Mouse (Mus musculus): ENCODE results near the gene Tie1.
"Not testable (repeated sequence)": the region's sequence is repeated elsewhere in the genome, so short reads cannot be mapped to it uniquely, and the experiment has no call there.

The Tie1 gene

DNA sequence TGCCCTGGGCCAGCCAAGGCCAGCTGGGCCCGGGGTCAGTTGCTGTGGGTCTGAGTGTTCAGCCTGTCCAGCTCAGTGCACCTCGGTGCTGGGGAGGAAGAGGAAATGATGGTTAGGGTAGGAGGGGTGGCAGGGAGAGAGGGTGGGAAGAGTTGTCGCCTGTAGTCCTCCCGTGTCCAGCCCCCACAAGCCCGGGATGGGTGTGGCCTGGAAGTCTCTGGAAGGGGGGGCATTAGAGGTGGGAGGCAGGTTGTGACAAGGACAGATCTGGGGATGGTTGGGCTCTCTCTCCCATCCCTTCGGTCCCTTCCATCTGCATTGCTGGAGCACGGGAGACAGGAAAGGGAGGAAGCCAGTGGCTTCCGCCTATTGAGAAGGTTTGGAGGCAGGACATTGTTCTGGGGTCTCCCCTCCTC, at the start of gene Tie1:
TSS of gene Tie1 (minus strand) at position 345 of the 416 bp plus-strand sequence.
- DNase-seq: peak; percentile 18

DNA sequence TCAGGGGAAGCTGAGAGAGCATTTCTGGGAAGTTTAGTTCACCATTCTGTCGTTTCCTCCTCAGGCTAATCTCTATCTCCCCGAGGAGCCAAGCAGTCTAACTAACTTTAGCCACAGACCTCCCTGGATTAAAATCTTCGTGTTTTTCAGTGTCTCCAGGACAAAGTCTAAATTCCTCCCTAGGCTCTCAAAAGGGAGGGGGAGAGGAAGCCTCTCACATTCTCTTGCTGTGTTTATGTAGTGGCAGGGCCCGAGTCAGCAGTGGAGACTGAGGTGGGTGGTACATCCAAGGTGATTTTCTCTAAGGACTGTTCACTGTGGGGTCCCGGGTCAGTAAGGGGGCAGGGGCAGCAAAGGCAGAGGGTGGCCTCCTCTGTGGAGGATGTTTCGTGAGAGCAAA, 47.9 kb upstream of the Tie1 start:
- no peak for DNase-seq

DNA sequence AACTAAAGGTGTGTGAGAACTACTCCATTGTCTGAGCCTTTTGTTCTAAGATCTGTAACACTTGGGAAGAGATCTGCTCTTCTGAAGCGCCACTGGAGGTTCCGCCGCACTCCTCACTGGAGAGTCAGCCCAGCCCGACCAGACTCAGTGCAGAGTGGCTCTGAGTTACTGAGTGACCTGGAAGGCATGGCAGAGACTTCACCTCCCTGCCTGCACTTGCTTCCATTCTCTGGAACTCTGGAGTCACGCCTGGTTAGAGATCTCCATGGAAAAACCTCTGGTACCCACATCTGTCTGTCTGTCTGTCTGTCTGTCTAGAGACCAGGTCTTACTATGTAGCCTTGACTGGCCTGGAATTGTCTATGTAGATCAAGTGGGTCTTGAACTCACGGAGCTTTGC, 45.7 kb upstream of the Tie1 start:
- DNase-seq: no peak

DNA sequence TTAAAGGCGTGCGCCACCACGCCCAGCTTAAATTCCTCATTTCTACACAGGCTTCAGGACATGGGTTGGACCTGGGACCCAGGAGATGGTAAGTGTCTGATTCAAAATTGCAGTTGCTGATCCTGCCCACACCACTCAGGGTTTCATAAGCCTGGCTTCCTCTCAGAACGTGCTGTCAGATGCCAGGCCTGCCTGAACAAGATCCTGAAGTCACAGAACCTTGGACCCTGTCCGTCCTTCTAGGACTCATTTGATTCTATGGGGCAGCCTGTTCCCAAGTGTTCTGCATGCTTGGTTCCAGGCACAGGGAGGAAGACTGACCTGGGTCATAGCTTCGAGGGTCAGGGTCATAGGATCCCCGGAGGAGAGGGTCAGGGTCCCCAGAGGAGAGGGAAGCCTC, 43.7 kb upstream of the Tie1 start:
- no peak for DNase-seq

DNA sequence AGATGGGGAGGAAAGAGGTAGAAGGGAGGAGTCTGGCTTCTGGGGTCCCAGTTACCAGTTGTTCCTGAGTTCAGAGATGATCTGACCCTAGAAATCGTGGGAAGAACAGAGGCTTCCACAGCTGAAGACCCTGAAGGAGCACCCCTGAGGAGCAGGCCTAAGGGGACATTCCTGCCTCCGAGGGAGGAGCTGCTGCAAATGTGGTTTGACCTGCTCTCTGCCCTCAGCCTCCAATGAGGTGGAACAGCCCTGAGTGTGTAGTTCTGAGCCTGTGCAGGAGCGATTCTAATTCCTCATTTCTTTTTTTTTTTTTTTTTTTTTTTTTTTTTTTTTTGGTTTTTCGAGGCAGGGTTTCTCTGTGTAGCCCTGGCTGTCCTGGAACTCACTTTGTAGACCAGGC, 43.3 kb upstream of the Tie1 start:
- no peak for DNase-seq

DNA sequence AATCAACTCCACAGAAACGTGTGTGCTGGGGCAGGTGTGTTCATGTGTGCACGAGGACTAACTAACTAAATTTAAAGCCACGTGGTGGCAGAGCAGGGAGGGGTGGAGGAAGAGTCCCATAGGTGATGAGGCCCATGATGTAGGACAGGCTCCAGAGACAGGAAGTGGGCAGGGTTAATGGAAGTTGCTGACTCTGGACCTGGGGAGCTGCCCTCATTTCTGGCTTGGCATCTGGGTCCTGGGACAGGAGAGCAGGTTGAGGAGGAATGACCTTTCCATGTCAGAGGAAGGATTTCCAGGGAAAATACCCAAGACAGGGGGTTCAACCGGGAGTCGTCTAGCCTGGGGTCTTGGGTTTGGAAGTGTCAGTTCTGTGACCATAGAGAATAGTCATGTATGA, 42.8 kb upstream of the Tie1 start:
- DNase-seq: no peak

DNA sequence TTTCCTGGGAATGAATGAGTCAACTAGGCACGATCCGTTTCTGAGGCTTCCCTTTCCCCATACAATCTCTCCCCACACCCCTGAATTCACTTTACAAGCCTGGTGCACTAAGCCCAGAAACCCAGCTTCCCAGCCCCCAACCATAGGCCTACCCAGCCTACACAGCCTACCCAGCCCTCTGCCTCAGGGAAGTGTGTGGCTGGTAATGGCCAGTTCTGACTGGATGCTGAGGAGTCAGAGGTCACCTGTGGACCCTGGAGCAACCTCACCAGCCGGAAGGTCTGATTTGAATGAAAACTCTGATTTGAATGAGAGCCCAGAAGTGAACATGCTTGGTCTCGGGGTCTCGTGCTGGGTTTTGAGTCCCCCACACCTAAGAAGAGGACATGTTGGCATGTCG, 37.9 kb upstream of the Tie1 start:
- no peak for DNase-seq

DNA sequence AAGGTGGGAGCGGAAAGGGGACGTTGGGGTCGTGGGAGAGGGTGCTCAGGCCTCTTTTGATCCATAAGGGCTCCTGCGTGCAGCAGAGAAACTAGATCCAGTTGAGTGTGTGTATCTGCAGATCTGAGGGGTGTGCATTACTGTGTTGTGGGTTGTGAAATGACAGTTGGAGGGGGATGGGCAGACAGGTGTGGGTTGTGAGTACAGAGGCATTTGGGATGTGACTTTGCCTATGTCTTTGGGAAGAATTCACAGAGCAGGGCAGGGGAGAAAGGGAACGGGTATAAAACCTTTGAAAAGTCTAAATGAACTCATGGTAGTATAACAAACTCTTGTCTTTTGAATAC, 37.4 kb upstream of the Tie1 start:
- no peak for DNase-seq

- DNase-seq: no peak
Measured at GRCm38 (mm10) chr4:118526408-118527334, 36.8 kb upstream of the Tie1 start, which contains the start of gene 2610528J11Rik. Gene 2610528J11Rik (plus strand): TSS chr4:118526999.

DNA sequence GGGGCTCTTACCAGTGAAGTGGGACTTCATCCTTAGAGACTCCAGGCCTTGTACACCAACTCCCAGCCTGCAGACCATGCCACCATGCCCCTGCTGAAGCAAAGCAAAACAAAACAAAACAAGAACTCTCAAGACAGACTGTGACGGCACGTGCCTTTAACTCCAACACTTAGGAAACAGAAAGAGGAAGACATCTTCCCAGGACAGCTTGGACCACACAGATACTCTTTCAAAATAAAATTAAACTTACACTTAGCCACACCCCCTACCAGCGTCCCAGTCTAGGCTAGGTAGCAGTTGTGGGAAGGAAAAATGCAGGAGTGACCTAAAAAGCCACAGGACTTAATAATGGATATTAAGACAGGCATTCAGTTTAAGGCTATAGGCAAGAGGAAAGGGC, 35.9 kb upstream of the Tie1 start:
- no peak for DNase-seq

DNA sequence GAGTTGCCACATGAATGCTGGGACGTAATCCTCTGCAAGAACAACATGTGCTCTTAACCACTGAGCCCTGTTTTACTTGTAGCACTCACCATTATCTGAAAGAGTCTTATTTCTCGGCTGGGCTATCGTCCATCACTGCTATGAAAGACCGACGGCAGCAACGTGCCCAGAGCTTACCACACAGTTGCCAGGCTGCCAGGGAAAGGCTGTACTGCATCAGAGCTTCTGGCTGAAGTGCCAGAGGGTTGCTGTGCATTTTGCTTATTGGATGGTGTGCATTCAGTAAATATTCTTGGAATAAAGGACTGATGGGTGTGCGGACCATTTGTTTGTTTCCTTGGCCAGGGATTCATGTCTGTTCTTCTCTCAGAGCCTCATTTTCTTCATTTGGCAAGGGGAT, 34.1 kb upstream of the Tie1 start:
- DNase-seq: no peak

GRCm38 (mm10) chr4:118522248-118522647, 32.4 kb upstream of the Tie1 start:
- DNase-seq: no peak

- DNase-seq: no peak
Measured at GRCm38 (mm10) chr4:118518208-118518607, 28.3 kb upstream of the Tie1 start.

GRCm38 (mm10) chr4:118517497-118518146, 27.8 kb upstream of the Tie1 start:
- no peak for DNase-seq

- DNase-seq: peak; percentile 59
Measured at GRCm38 (mm10) chr4:118516699-118517496, 27.0 kb upstream of the Tie1 start.

DNA sequence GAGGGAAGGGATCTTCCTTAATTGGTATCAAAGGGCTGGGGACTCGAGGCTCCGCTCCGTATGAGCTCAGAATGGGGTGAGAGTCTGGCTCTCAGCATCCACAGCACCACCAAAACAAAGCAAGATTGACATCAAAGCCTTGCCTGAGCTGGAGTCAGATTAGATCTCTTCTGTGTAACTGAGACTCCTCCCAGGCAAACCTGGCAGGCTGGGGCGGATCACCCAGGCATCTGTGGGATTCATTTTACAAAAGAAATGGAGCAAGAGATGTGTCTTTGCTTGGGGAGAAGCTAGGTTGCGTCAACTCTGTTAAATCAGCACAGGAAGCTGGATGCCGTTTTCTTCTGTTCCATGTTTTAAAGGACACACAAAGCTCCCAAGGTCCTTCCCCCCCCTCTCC, 19.2 kb upstream of the Tie1 start:
- DNase-seq: peak; percentile 37

DNA sequence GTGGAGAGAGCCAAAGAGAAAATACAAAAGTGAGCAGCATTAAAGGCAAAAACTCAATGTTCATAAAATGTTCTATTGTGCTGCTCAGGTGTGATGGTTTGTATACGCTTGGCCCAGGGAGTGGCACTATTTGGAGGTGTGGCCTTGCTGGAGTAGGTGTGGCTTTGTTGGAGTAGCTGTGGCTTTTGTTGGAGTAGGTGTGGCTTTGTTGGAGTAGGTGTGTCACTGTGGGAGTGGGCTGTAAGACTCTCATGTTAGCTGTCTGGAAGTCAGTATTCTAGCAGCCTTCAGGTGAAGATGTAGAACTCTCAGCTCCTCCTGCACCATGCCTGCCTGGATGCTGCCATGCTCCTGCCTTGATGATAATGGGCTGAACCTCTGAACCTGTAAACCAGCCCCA, 17.3 kb upstream of the Tie1 start:
- DNase-seq: not testable (repeated sequence)

DNA sequence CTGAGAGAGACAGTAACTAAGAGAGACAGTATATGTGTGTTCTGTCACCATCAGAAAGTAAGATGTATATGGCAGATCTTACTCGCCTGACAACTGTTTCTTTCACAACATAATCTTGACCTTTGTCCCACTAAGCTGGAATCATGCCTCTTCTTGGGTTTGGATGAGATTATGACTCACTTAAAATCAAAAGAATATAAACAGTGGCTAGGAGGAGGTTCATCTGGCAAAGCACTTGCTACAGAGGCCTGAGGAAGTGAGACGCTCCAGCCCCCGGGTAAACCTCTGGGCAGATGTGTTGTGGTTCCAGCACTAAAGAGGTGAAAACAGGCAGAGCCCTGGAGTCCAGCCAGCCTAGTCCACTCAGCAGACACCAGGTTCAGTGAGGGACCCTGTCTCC, 15.7 kb upstream of the Tie1 start:
- DNase-seq: no peak

GRCm38 (mm10) chr4:118500792-118501191, 10.9 kb upstream of the Tie1 start:
- no peak for DNase-seq

DNA sequence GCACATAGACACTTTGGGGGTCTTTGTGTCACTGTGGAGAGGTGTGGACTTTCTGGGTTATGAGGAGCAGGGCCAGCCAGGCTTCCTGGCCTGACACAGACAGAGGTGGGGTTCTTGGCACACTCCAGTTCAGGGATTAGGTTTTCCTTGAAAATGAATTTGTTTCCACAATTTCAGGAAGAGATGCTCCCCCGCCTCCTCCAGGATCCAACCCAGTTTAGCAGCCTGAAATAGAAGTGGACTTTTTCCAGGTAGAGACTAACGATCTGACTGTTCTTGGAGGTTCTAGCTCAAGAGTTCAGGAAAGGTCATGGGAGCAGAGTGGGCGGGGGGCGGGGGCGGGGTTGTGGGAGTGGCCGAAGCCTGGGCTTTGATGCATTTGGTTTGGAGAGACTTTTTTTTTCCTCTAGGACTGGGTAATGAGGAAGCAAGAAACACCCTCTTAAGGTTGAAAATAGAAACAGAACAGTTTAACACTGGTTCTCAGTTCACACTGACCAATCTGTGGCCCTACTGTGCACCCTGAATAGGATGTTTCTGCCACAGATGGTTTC, 10.4 kb upstream of the Tie1 start:
- DNase-seq: no peak

- no peak for DNase-seq
Measured at GRCm38 (mm10) chr4:118490461-118490860, 600 bp upstream of the Tie1 start.

GRCm38 (mm10) chr4:118476773-118477530, 12.9 kb downstream of the Tie1 start:
- peak; percentile 67 for DNase-seq

Measured in embryo, embryonic 11 days (tissue).